Mouse (Mus musculus) limb, embryonic 14.5 days (tissue): Measurements from ENCODE around the gene Tmem38b. TPM values are rescaled to one million over a fixed set of nuclear protein-coding genes. Genes with fewer than 3 reads are reported as not detected.

Experiments used
- ATAC-seq: fragments of 200-750 bp; cut with Nextera tagmentation; 2 replicates; pipeline ENCODE4 v1.8.0; 2017; ENCODE audit warnings: low read depth, moderate number of reproducible peaks, moderate TSS enrichment; ENCODE audit not compliant: low FRiP score
- DNase-seq: peaks from one replicate; pipeline ENCODE4 v3.0.0-alpha.2; 2015; ENCODE audit warnings: low spot score
- H3K27ac ChIP-seq: fragments of 300-500 bp; sonication (generic); replicated peaks from 2 replicates; pipeline ENCODE4 v1.5.1; 2014; ENCODE audit warnings: low read depth, mild to moderate bottlenecking, low read length, moderate library complexity, mixed read lengths
- H3K27me3 ChIP-seq: fragments of 300-500 bp; sonication (generic); 2 replicates; pipeline ENCODE4 v1.6.1; 2014; ENCODE audit warnings: low read length, mixed read lengths; ENCODE audit not compliant: control insufficient read depth, insufficient read depth
- H3K36me3 ChIP-seq: fragments of 300-500 bp; sonication (generic); 2 replicates; pipeline ENCODE4 v1.6.1; 2014; ENCODE audit warnings: mild to moderate bottlenecking, low read length, moderate library complexity, mixed read lengths; ENCODE audit not compliant: control insufficient read depth, insufficient read depth
- H3K4me1 ChIP-seq: fragments of 300-500 bp; sonication (generic); 2 replicates; pipeline ENCODE4 v1.6.1; 2014; ENCODE audit warnings: antibody characterized with exemption, low read length, mixed read lengths; ENCODE audit not compliant: control insufficient read depth, insufficient read depth
- H3K4me2 ChIP-seq: fragments of 300-500 bp; sonication (generic); replicated peaks from 2 replicates; pipeline ENCODE4 v1.6.1; 2014; ENCODE audit warnings: low read depth, mild to moderate bottlenecking, low read length, moderate library complexity; ENCODE audit not compliant: severe bottlenecking
- H3K4me3 ChIP-seq: fragments of 300-500 bp; sonication (generic); replicated peaks from 2 replicates; pipeline ENCODE4 v1.5.1; 2014; ENCODE audit warnings: low read length
- H3K9ac ChIP-seq: fragments of 300-500 bp; sonication (generic); 2 replicates; pipeline ENCODE4 v1.6.1; 2014; ENCODE audit warnings: mild to moderate bottlenecking, low read depth, low read length, moderate library complexity; ENCODE audit not compliant: severe bottlenecking
- H3K9me3 ChIP-seq: fragments of 300-500 bp; sonication (generic); 2 replicates; pipeline ENCODE4 v1.6.1; 2016; ENCODE audit warnings: low read length; ENCODE audit not compliant: control insufficient read depth
- POLR2A ChIP-seq: fragments of 200-500 bp; IDR thresholded peaks from 2 replicates; pipeline ENCODE4 v1.8.0; 2012; ENCODE audit warnings: inconsistent platforms, mild to moderate bottlenecking, moderate library complexity, borderline replicate concordance; ENCODE audit not compliant: insufficient read depth, insufficient read length; ENCODE audit errors: extremely low read depth
- WGBS: fragments of 180-500 bp; shearing (Covaris S2); extraction: QIAGEN DNeasy Blood & Tissue Kit; methylation state at CpG from one replicate; pipeline ENCODE4 v1.1.7; 2014; 5-methylcytosine and 5-hydroxymethylcytosine counted together
- polyA plus RNA-seq, 2 experiments: library from polyadenylated mRNA; depleted of rRNA in 1 of 2; stranded (reverse) in 1 of 2; unstranded in 1 of 2; fragments of >200 nt; fragmentation: Nextera tagmentation in 1 of 2; extraction: Ambion mirVana in 1 of 2; gene quantifications; 2 replicates each; pipeline versions ENCODE4 v1.2.1 to v1.2.3; 2012 to 2014

The Tmem38b gene
- polyA plus RNA-seq, 2 experiments, result 8.0 to 12.6 TPM

DNA sequence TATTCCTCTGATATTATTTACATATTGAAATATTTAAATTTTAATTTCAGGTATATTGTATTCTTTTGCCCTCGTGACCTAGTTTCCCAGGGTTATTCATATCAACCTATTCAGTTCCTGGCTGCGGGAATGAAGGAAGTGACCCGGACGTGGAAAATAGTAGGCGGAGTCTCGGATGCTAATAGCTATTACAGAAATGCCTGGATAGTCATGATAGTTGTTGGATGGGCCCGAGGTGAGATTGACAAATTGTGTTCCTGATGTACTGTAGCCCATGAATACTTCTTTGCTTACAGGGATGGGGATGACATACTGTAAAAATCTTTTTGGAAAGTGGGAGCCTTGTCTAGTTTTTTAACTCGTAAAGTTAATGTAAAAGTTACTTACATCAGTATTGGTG, 23.0 kb downstream of the Tmem38b start:
- DNase-seq (no peak), ATAC-seq (no peak)
- H3K9ac ChIP-seq, result no peak overlapping the region
- TF ChIP-seq POLR2A, result no peak
- H3K9me3 ChIP-seq, result no peaks in the 10 kb centered on the region
- no peak overlapping the region for H3K4me3 ChIP-seq
- 88% methylated on average over 8 of the region's 8 CpGs for WGBS
- no peak overlapping the region for H3K27ac ChIP-seq
- no peaks in the 10 kb centered on the region for H3K4me1 ChIP-seq
- H3K36me3 ChIP-seq, result no peaks in the 10 kb centered on the region; the same call in 1 of the 2 replicates
- H3K4me2 ChIP-seq, result no peak overlapping the region
- no peaks in the 10 kb centered on the region for H3K27me3 ChIP-seq

DNA sequence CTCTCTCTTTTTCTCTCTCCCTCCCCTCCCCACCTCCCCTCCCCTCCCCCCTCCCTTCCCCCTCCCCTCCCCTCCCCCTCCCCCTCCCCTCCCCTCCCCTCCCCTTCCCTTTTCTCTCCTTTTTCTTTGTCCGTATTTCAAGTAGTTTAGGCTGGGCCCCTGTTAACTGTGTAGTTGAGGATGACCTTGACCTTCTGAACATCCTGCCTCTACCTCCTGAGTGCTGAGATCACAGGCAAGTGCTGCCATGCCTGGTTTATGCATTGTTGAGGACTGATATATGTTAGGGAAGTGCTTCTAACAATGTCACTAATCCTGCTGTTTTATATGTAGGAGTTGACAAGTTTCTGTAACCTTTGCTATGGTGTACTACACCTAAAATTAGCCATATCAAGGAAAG, 24.0 kb downstream of the Tmem38b start:
- Histone ChIP-seq H3K27me3 (no peaks in the 10 kb centered on the region), H3K4me1 (no peaks in the 10 kb centered on the region), H3K27ac (no peak overlapping the region), H3K9me3 (no peaks in the 10 kb centered on the region), H3K36me3 (no peaks in the 10 kb centered on the region; the same call in 1 of the 2 replicates), H3K9ac (no peak overlapping the region), H3K4me3 (no peak overlapping the region), H3K4me2 (no peak overlapping the region)
- ATAC-seq (no peak), DNase-seq (no peak)
- WGBS, result 20% methylated on average over 1 of the region's 1 CpGs
- no peak for TF ChIP-seq POLR2A

DNA sequence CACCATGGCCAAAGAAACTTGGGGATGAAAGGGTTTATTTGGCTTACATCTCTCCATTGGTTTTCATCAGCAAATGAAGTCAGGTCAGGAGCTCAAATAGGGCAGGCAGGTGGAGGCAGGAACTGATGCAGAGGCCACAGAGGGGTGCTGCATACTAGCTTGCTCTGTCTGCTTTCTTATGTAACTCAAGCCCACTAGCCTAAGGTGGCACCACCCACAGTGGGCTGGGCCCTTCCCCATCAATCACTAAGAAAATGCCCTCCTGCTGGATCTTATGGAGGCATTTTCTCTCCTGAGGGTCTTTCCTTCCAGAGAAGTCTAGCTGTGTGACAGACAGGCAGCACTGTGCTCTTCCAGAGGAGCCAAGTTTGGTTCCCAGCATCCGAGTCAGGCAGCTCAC, 27.5 kb downstream of the Tmem38b start:
- Histone ChIP-seq H3K9ac (no peak overlapping the region), H3K9me3 (no peaks in the 10 kb centered on the region), H3K4me2 (no peak overlapping the region), H3K4me3 (no peak overlapping the region), H3K27me3 (no peaks in the 10 kb centered on the region), H3K4me1 (no peaks in the 10 kb centered on the region), H3K36me3 (no peaks in the 10 kb centered on the region; the same call in 1 of the 2 replicates), H3K27ac (no peak overlapping the region)
- TF ChIP-seq POLR2A, result no peak
- ATAC-seq (no peak), DNase-seq (no peak)
- WGBS, result 83% methylated on average over 1 of the region's 1 CpGs

DNA sequence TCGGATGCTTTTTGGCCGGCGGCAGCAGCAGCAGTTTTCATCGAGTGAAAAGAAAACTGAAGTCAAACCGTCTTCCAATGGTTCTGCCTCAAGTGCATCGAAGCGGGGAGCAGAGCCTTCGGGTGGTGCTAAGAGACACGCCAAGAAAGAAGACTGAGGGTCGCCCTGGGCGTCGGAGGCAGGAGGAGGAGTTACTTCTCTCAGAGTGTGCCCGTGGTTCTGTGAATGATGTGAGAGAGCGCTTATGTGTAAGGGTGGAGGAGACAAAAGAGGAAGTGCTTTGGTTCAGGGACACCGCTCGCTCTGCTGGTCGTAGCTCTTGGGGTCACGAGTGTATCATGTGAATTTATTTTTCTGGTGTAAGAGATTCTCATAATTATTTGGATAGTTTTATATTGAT, 34.1 kb downstream of the Tmem38b start:
- Histone ChIP-seq H3K4me3 (no peak overlapping the region), H3K9ac (no peak overlapping the region), H3K9me3 (no peaks in the 10 kb centered on the region), H3K27me3 (no peaks in the 10 kb centered on the region), H3K36me3 (no peaks in the 10 kb centered on the region), H3K4me2 (no peak overlapping the region), H3K27ac (no peak overlapping the region), H3K4me1 (no peaks in the 10 kb centered on the region)
- no peak for TF ChIP-seq POLR2A
- WGBS, result 58% methylated on average over 18 of the region's 18 CpGs
- ATAC-seq, result no peak
- DNase-seq, result no peak

DNA sequence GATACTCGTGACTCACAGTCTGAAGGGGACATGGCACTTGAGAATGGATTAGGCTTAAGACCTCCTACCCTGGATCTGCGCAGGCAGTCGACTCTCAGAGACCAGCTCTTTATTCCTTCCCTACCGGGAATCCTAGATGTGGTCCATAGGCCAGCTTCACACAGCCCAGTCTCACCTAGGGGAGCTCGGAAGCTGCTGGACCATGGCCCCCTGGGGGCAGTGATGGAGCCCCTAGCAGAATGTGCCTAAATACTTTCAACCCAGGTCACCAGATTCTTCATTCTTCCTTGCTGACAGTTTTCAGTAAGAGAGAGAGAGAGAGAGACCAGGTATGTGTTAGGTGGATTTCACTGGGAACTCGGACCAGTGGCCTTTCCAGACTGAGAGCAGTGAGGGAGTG, 36.3 kb downstream of the Tmem38b start:
- Histone ChIP-seq H3K27me3 (no peaks in the 10 kb centered on the region), H3K4me3 (no peak overlapping the region), H3K9me3 (no peaks in the 10 kb centered on the region), H3K9ac (no peak overlapping the region), H3K4me1 (no peaks in the 10 kb centered on the region), H3K4me2 (no peak overlapping the region), H3K36me3 (no peaks in the 10 kb centered on the region), H3K27ac (no peak overlapping the region)
- ATAC-seq (no peak), DNase-seq (no peak)
- TF ChIP-seq POLR2A, result no peak
- 74% methylated on average over 6 of the region's 6 CpGs for WGBS

DNA sequence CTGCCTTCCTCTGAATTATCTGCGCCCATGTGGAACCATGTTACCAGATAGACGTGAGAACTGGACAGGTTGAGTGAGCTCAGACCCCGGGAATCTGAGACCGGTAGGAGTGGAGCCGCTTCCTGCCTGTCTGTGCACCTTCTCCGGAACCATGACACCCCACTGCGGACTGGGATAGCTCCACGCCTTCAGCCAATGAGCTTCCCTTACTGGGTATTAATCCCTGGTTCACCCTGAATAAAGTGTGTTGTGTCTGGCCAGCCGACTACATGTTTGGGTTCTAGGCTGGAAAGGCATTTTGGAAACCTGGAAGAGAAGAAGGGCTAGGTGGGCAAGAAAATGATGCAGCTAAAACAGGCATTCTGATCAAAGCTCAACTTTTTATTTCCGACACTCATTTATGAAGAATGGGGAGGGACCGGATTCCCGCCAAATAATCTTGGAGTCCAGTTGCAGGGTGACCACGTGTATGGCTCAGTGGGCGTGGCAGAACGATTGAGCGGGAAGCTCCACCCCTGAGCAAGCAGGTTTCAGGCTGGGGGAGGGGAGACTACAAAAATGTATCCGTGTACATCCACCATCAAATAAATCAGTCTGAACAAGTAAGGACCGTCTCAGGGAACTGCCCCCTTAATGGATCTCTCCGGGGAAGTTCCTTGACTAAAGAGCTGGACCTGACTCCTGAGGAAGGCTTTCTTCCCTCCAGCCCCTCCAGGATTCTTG, 38.4 kb downstream of the Tmem38b start:
- Histone ChIP-seq H3K9ac (no peak overlapping the region), H3K27ac (no peak overlapping the region), H3K9me3 (no peaks in the 10 kb centered on the region), H3K4me3 (no peak overlapping the region), H3K27me3 (no peaks in the 10 kb centered on the region), H3K4me1 (no peaks in the 10 kb centered on the region), H3K4me2 (no peak overlapping the region), H3K36me3 (no peaks in the 10 kb centered on the region)
- ATAC-seq (no peak), DNase-seq (no peak)
- TF ChIP-seq POLR2A, result no peak
- WGBS, result 87% methylated on average over 19 of the region's 19 CpGs
